Mouse (Mus musculus) thymus, adult 2 months (tissue): Measurements from ENCODE around the gene Ankrd22.

Experiments
- CTCF ChIP-seq: fragments of 200-500 bp; IDR thresholded peaks from 2 replicates; pipeline ENCODE4 v1.5.1; 2012; ENCODE audit warnings: mild to moderate bottlenecking, control low read depth, low read length, moderate library complexity, borderline replicate concordance; ENCODE audit not compliant: control insufficient read depth, poor library complexity, insufficient read depth; ENCODE audit errors: extremely low read depth
- POLR2A ChIP-seq: fragments of 200-500 bp; IDR thresholded peaks from 2 replicates; pipeline ENCODE4 v1.6.1; 2012; ENCODE audit warnings: mild to moderate bottlenecking, low read length, control low read depth, moderate library complexity; ENCODE audit not compliant: control insufficient read depth, poor library complexity, insufficient read depth; ENCODE audit errors: extremely low read depth

- TF ChIP-seq CTCF: no peak
- no peak for TF ChIP-seq POLR2A
Observed at GRCm38 (mm10) chr19:34180316-34180715, 14.5 kb upstream of the Ankrd22 start.
